Mouse (Mus musculus) heart, embryonic 11.5 days (tissue): Measurements from ENCODE around the gene Nkpd1. TPM values are rescaled to one million over a fixed set of nuclear protein-coding genes. Genes with fewer than 3 reads are reported as not detected.
A peak's percentile ranks its signal among the peaks of the same experiment; 100 is the strongest.

ENCODE experiments used
- ATAC-seq: fragments of 200-750 bp; cut with Nextera tagmentation; replicated peaks from 2 replicates; pipeline ENCODE4 v1.8.0; 2017; ENCODE audit warnings: moderate library complexity; ENCODE audit not compliant: insufficient number of reproducible peaks, low FRiP score, low TSS enrichment
- H3K27ac ChIP-seq: fragments of 300-500 bp; sonication (generic); 2 replicates; pipeline ENCODE4 v1.5.1; 2014; ENCODE audit warnings: mild to moderate bottlenecking, low read depth, low read length
- H3K27me3 ChIP-seq: fragments of 300-500 bp; sonication (generic); 2 replicates; pipeline ENCODE4 v1.6.1; 2014; ENCODE audit warnings: mild to moderate bottlenecking, low read length, mixed read lengths; ENCODE audit not compliant: control insufficient read depth, insufficient read depth
- H3K36me3 ChIP-seq: fragments of 300-500 bp; sonication (generic); 2 replicates; pipeline ENCODE4 v1.6.1; 2014; ENCODE audit warnings: mild to moderate bottlenecking, low read length, moderate library complexity, mixed read lengths; ENCODE audit not compliant: control insufficient read depth, insufficient read depth
- H3K4me1 ChIP-seq: fragments of 300-500 bp; sonication (generic); 2 replicates; pipeline ENCODE4 v1.6.1; 2014; ENCODE audit warnings: low read length; ENCODE audit not compliant: control insufficient read depth, insufficient read depth
- H3K4me2 ChIP-seq: fragments of 300-500 bp; sonication (generic); 2 replicates; pipeline ENCODE4 v1.6.1; 2014; ENCODE audit warnings: mild to moderate bottlenecking, moderate library complexity
- H3K4me3 ChIP-seq: fragments of 300-500 bp; sonication (generic); 2 replicates; pipeline ENCODE4 v1.5.1; 2014; ENCODE audit warnings: low read depth, low read length
- H3K9ac ChIP-seq: fragments of 300-500 bp; sonication (generic); 2 replicates; pipeline ENCODE4 v1.6.1; 2014; ENCODE audit warnings: mild to moderate bottlenecking, low read depth, low read length, moderate library complexity
- H3K9me3 ChIP-seq: fragments of 300-500 bp; sonication (generic); replicated peaks from 2 replicates; pipeline ENCODE4 v1.6.1; 2016; ENCODE audit warnings: low read length; ENCODE audit not compliant: control insufficient read depth
- WGBS: fragments of 180-500 bp; shearing (Covaris S2); extraction: QIAGEN DNeasy Blood & Tissue Kit; methylation state at CpG from one replicate; pipeline ENCODE4 v1.1.7; 2014; ENCODE audit not compliant: insufficient replicate concordance; 5-methylcytosine and 5-hydroxymethylcytosine counted together
- polyA plus RNA-seq: library from polyadenylated mRNA; unstranded; fragments of >200 nt; fragmentation: Nextera tagmentation; extraction: Ambion mirVana; gene quantifications from 2 replicates; pipeline ENCODE4 v1.2.1, GENCODE M21; 2014

Nkpd1 gene
- 0.15 TPM in 1 of 2 replicates, not detected in the other for polyA plus RNA-seq

- H3K36me3 ChIP-seq: no peaks in the 10 kb centered on the region
- peak within 1 kb of the TSS; percentile 51 for H3K4me2 ChIP-seq
- no peak within 1 kb of the TSS for H3K27ac ChIP-seq
- peaks cover 66% of the 10 kb centered on the region for H3K27me3 ChIP-seq
- ATAC-seq: no peak
- H3K9me3 ChIP-seq: no peaks in the 10 kb centered on the region
- H3K4me3 ChIP-seq: no peak within 1 kb of the TSS
- H3K9ac ChIP-seq: peak within 1 kb of the TSS; percentile 50; the same call in 1 of the 2 replicates
- H3K4me1 ChIP-seq: peaks cover 13% of the 10 kb centered on the region
- WGBS: 7% methylated on average over 22 of the region's 29 CpGs
Observed at GRCm38 (mm10) chr7:19517652-19518365, at the start of gene Nkpd1. TSS of gene Nkpd1 (plus strand) at chr7:19517838.

GRCm38 (mm10) chr7:19468279-19468678 lies 49.4 kb upstream of the Nkpd1 start:
- Histone ChIP-seq H3K36me3 (no peaks in the 10 kb centered on the region), H3K27me3 (peaks cover 41% of the 10 kb centered on the region), H3K4me2 (no peak overlapping the region), H3K9me3 (no peaks in the 10 kb centered on the region), H3K4me1 (0 out of 2 replicates have a peak, but pooled peaks cover 3% of the 10 kb centered on the region), H3K9ac (no peak overlapping the region), H3K27ac (no peak overlapping the region), H3K4me3 (no peak overlapping the region)
- ATAC-seq: no peak
- 64% methylated on average over 12 of the region's 12 CpGs for WGBS

GRCm38 (mm10) chr7:19469404-19469803 lies 48.2 kb upstream of the Nkpd1 start:
- WGBS: 27% methylated on average over 23 of the region's 23 CpGs
- H3K27me3 ChIP-seq: peaks cover 50% of the 10 kb centered on the region
- no peak overlapping the region for H3K4me3 ChIP-seq

GRCm38 (mm10) chr7:19470308-19470707 lies 47.3 kb upstream of the Nkpd1 start:
- H3K4me3 ChIP-seq: no peak overlapping the region
- ATAC-seq: no peak
- H3K9ac ChIP-seq: no peak overlapping the region
- H3K27me3 ChIP-seq: peaks cover 49% of the 10 kb centered on the region
- no peaks in the 10 kb centered on the region for H3K9me3 ChIP-seq
- H3K27ac ChIP-seq: no peak overlapping the region
- 15% methylated on average over 14 of the region's 14 CpGs for WGBS
- H3K4me2 ChIP-seq: no peak overlapping the region
- 0 out of 2 replicates have a peak, but pooled peaks cover 6% of the 10 kb centered on the region for H3K4me1 ChIP-seq
- no peaks in the 10 kb centered on the region for H3K36me3 ChIP-seq

More at GRCm38 (mm10) chr7:19469404-19469803, 48.2 kb upstream of the Nkpd1 start:
- no peak overlapping the region for H3K27ac ChIP-seq
- H3K4me1 ChIP-seq: 0 out of 2 replicates have a peak, but pooled peaks cover 6% of the 10 kb centered on the region
- H3K4me2 ChIP-seq: peak overlapping the region; percentile 11; the same call in 1 of the 2 replicates
- ATAC-seq: no peak
- H3K36me3 ChIP-seq: no peaks in the 10 kb centered on the region
- H3K9me3 ChIP-seq: no peaks in the 10 kb centered on the region
- no peak overlapping the region for H3K9ac ChIP-seq

GRCm38 (mm10) chr7:19472403-19472802 lies 45.2 kb upstream of the Nkpd1 start:
- 0 out of 2 replicates have a peak, but pooled peaks cover 3% of the 10 kb centered on the region for H3K4me1 ChIP-seq
- H3K4me3 ChIP-seq: no peak overlapping the region
- H3K27ac ChIP-seq: no peak overlapping the region
- no peaks in the 10 kb centered on the region for H3K36me3 ChIP-seq
- H3K4me2 ChIP-seq: no peak overlapping the region; the same call in 1 of the 2 replicates
- H3K27me3 ChIP-seq: peaks cover 50% of the 10 kb centered on the region
- 29% methylated on average over 4 of the region's 4 CpGs for WGBS
- no peaks in the 10 kb centered on the region for H3K9me3 ChIP-seq
- no peak overlapping the region for H3K9ac ChIP-seq
- no peak for ATAC-seq

- peaks cover 50% of the 10 kb centered on the region for H3K27me3 ChIP-seq
- no peak overlapping the region for H3K27ac ChIP-seq
- peak overlapping the region; percentile 74 for H3K9ac ChIP-seq
- H3K9me3 ChIP-seq: no peaks in the 10 kb centered on the region
- peak overlapping the region; percentile 85 for H3K4me2 ChIP-seq
- WGBS: 2% methylated on average over 76 of the region's 89 CpGs
- peak overlapping the region; percentile 56 for H3K4me3 ChIP-seq
- ATAC-seq: peak; percentile 70
- H3K4me1 ChIP-seq: 0 out of 2 replicates have a peak, but pooled peaks cover 3% of the 10 kb centered on the region
- no peaks in the 10 kb centered on the region for H3K36me3 ChIP-seq
Observed at GRCm38 (mm10) chr7:19473875-19474443, 43.7 kb upstream of the Nkpd1 start.

- Histone ChIP-seq H3K36me3 (no peaks in the 10 kb centered on the region), H3K9ac (no peak overlapping the region), H3K27ac (no peak overlapping the region), H3K4me3 (no peak overlapping the region), H3K4me2 (no peak overlapping the region), H3K9me3 (no peaks in the 10 kb centered on the region), H3K4me1 (0 out of 2 replicates have a peak, but pooled peaks cover 3% of the 10 kb centered on the region), H3K27me3 (peaks cover 28% of the 10 kb centered on the region)
- WGBS: 48% methylated on average over 2 of the region's 2 CpGs
- ATAC-seq: no peak
Observed at GRCm38 (mm10) chr7:19477084-19477483, 40.6 kb upstream of the Nkpd1 start.

GRCm38 (mm10) chr7:19477624-19478384 lies 39.8 kb upstream of the Nkpd1 start:
- H3K27me3 ChIP-seq: peaks cover 21% of the 10 kb centered on the region
- no peak overlapping the region for H3K9ac ChIP-seq
- H3K9me3 ChIP-seq: no peaks in the 10 kb centered on the region
- H3K4me3 ChIP-seq: no peak overlapping the region
- ATAC-seq: no peak
- H3K4me2 ChIP-seq: no peak overlapping the region
- no peak overlapping the region for H3K27ac ChIP-seq
- no peaks in the 10 kb centered on the region for H3K36me3 ChIP-seq
- H3K4me1 ChIP-seq: 0 out of 2 replicates have a peak, but pooled peaks cover 3% of the 10 kb centered on the region
- WGBS: 20% methylated on average over 14 of the region's 14 CpGs
